Mouse (Mus musculus) megakaryocyte, embryonic 14.5 days (primary cell): ENCODE measurements around the gene Zfp865.

Source experiments
- FLI1 ChIP-seq: IDR thresholded peaks from 2 replicates; pipeline ENCODE4 v1.6.1; 2012; ENCODE audit warnings: low read length, inconsistent platforms, mixed read lengths
- GATA1 ChIP-seq: IDR thresholded peaks from 3 replicates; pipeline ENCODE4 v1.6.1; 2012; ENCODE audit warnings: mixed read lengths, low read length, inconsistent platforms, borderline replicate concordance

DNA sequence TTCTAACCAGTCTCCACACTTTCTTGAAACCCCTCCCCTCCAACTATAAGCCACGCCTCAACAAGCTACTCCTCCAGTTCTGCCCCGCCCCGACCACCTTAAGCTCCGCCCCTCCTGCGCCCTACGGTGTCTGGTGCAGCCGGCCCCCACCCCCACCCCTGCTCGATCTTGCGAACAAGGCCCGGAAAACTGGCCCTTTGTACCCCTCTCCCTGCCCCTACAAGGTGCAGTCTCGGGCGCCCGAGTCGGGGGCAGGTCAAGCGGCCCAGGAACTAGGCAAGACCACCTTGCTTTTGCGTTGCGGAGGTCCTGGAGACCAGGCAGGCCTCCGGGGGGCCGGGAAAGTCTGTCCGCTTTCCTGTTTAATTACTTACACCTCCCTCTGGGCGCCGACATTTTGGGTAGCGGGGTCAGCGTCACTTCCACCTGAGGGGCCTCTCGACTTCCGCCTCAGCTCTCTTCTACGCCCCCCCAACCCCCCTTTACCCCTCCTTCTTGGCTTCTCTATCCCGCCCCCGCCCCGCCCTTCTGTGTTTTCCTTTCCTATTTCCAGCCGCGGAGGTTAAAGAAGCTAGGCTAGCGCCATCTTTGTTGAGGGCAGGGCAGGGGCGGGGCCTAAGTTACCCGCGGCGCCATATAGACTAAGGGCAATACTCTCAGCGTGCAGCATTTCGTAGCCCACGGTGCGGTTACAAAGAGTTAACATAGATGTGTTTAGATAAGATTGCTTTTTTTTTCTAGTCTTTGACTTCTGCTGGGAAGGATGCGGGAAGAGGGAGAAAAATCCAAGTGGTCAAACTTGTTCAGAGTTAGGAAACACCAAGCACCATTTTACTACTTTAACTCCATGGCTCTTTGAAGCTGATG lies 5.7 kb upstream of the Zfp865 start, which contains the start of the genes Zfp524 and Fiz1:
- TF ChIP-seq GATA1 (no peak), FLI1 (no peak)
